Mouse (Mus musculus): ENCODE results near the gene Trim43a. TPM values are rescaled to one million over a fixed set of nuclear protein-coding genes. Genes with fewer than 3 reads are reported as not detected.
"Not testable (repeated sequence)": the region's sequence is repeated elsewhere in the genome, so short reads cannot be mapped to it uniquely, and the experiment has no call there.

The Trim43a gene
- polyA plus RNA-seq, 1 experiment from 2014 or later, result 0.48 TPM

- H3K4me3 ChIP-seq; H3K4me2 ChIP-seq (replicated peaks); H3K9me3 ChIP-seq (replicated peaks); H3K27ac ChIP-seq; ATAC-seq (ENCODE audit: low FRiP score); H3K9ac ChIP-seq; H3K27me3 ChIP-seq; H3K4me1 ChIP-seq: not testable (repeated sequence)
- WGBS, result 93% methylated on average over 2 of the region's 2 CpGs
- H3K36me3 ChIP-seq, result peaks cover 50% of the 10 kb centered on the region
Observed at GRCm38 (mm10) chr9:88561476-88561875, 19.2 kb upstream of the Trim43a start.

DNA sequence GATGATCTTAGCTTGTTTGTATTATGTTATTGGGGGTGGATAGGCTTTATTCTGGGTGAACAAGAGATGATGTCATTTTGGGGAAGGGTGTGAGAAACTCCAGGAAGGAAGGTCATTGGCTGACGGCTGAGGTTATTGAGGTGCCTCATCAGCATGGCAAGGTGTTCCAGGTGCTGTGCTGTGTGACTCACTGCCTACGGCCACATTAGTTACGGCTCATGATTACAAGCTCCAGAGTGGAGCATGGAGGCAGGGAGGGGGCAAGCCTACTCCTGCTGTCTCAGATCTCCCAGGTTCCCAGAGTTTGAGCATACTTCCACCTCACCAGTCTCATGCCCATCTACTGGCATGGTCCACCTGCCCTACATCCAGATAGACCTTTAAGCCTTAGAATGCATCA lies 10.2 kb upstream of the Trim43a start:
- not testable (repeated sequence) for H3K4me3 ChIP-seq; ATAC-seq (ENCODE audit: low FRiP score); H3K4me2 ChIP-seq (replicated peaks); H3K27me3 ChIP-seq; H3K4me1 ChIP-seq; H3K27ac ChIP-seq; H3K9ac ChIP-seq
- WGBS, result 98% methylated on average over 3 of the region's 3 CpGs
- Histone ChIP-seq H3K36me3 (peaks cover 44% of the 10 kb centered on the region), H3K9me3 (replicated peaks) (peaks cover 32% of the 10 kb centered on the region)

GRCm38 (mm10) chr9:88593708-88594107 lies 13.0 kb downstream of the Trim43a start:
- not testable (repeated sequence) for ATAC-seq (ENCODE audit: low FRiP score); H3K9me3 ChIP-seq (replicated peaks); H3K27me3 ChIP-seq; H3K27ac ChIP-seq; H3K9ac ChIP-seq; H3K4me3 ChIP-seq; H3K36me3 ChIP-seq; H3K4me2 ChIP-seq (replicated peaks); H3K4me1 ChIP-seq
- WGBS, result 82% methylated on average over 6 of the region's 6 CpGs

DNA sequence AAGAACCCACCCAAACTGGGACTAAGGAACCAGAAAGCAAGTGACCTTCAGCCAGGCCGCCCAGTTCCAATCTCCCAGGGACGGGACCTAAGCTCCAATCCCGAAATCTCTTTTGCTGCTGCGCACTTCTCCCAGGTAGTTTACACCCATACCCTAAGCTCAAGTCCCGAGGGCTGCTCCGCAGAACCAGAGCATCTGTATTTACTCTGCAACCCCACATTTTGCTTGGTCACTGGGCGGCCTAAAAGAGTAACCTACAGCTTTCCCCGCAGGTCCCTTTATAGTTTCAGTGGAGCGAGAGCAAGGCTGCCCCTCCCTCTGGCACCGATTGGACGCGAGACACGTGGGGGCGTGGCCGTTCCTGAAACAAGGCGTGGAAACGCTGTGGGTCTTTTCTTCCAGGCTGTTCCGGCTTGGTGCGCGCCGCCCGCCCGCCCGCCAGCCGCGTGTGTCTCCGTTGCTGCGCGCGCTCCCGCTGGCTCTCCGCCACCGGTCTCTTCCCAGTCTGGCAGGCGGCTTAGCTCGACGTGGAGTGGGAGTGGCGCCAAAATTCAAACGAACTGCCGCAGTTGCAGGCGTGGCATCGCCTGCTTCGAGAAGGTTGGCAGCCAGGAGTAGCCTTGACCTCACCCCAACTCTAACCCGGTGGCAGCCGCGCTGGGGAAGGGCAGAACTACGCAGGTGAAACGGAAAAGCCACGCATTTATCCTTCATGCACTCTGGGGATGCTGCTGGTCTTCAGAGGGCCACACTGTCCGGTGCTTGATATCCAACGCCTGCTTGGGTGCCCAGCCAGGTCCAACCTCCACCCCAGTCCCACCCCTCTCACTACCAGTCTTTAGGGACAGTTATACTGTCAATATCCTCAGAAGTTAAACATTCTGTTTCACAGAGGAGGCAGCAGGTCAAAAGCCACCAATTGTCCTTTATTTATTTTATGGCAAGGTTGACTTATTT lies 18.8 kb downstream of the Trim43a start:
- not testable (repeated sequence) for H3K27me3 ChIP-seq; H3K4me1 ChIP-seq; H3K27ac ChIP-seq; H3K9me3 ChIP-seq (replicated peaks); H3K36me3 ChIP-seq; H3K9ac ChIP-seq
- Histone ChIP-seq H3K4me2 (replicated peaks) (peak overlapping the region; percentile 55), H3K4me3 (peak overlapping the region; percentile 36)
- peak; percentile 99 for ATAC-seq (ENCODE audit: low FRiP score)
- WGBS, result 1% methylated on average over 48 of the region's 50 CpGs

DNA sequence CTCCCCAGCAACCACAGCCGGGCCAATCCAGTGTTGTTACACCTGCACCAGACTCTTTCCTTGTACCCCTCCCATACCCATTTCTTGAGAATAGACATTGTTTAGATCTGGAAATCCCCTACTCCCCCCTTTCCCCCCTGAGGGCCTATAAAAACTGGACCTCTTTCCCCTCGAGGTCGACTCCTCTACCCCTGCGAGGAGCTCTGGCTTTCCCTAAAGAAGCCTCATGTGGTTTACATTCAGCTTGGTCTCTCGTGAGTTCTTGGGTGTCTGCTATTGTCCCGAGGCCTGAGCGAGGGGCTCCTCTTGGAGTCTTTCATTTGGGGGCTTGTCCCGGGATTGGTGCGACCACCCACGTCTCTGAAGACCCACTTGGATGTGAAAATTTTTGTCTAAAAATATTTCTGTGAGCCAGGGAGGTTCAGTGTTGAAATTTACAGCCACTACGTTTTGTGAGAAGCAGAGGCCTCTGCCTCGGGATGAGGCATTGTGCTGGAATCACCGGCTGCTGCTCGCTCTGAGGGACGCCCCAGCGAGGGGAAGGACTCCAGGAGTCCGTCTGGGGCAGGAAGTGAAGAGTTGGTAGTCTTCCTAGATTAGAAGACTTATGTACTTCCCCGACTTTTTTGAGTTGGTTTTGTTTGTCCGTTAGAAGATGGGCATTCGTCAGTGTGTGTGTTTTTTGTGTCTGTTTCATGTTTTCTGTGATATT lies 45.3 kb downstream of the Trim43a start:
- not testable (repeated sequence) for H3K27ac ChIP-seq; H3K9me3 ChIP-seq (replicated peaks); H3K9ac ChIP-seq; ATAC-seq (ENCODE audit: low FRiP score); H3K4me3 ChIP-seq; H3K27me3 ChIP-seq; H3K4me2 ChIP-seq (replicated peaks); H3K4me1 ChIP-seq; H3K36me3 ChIP-seq
- WGBS, result 69% methylated on average over 16 of the region's 20 CpGs

DNA sequence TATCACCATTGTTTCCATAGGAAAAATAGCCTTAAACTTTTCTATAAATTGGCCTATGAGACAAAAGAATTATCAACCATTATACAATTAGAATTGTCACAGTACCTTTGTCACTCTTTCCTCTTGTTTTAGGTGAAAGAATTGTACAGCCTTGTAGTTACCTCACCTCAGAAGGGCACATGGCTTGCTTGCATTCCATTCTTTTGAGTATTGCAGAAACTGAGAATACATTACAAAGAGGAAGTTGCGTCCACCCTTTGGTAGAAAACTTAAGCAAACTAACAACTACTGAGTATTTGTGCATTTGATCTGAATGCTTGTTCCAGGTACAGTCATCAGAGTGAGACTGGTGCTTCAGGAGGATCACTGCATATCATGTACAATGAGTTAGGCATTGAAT lies 57.4 kb downstream of the Trim43a start:
- not testable (repeated sequence) for H3K27me3 ChIP-seq
- WGBS, result 88% methylated on average over 1 of the region's 1 CpGs

More for the DNA sequence above, 57.4 kb downstream of the Trim43a start:
- not testable (repeated sequence) for H3K4me2 ChIP-seq (replicated peaks); H3K9ac ChIP-seq; ATAC-seq (ENCODE audit: low FRiP score); H3K4me3 ChIP-seq; H3K27ac ChIP-seq; H3K4me1 ChIP-seq; H3K9me3 ChIP-seq (replicated peaks); H3K36me3 ChIP-seq

Other genes with a start within 250 kb of the Trim43a start
- gene Snx14, start 141.9 kb upstream of the Trim43a start, polyA plus RNA-seq (2016; fragmentation: Nextera tagmentation; extraction: Ambion mirVana), result 24.8 and 26.5 TPM in 2 replicates
- 1.0 and 1.5 TPM in 2 replicates for gene Gm20537, start 124.3 kb upstream of the Trim43a start, polyA plus RNA-seq (2016; fragmentation: Nextera tagmentation; extraction: Ambion mirVana)
- 119 and 122 TPM in 2 replicates for gene Syncrip, start 98.3 kb upstream of the Trim43a start, polyA plus RNA-seq (2016; fragmentation: Nextera tagmentation; extraction: Ambion mirVana)
- 15.9 and 16.5 TPM in 2 replicates for gene Zfp949, start 32.9 kb upstream of the Trim43a start, polyA plus RNA-seq (2016; fragmentation: Nextera tagmentation; extraction: Ambion mirVana)
- gene Mthfsl, start 139.4 kb downstream of the Trim43a start, polyA plus RNA-seq (2016; fragmentation: Nextera tagmentation; extraction: Ambion mirVana), result 33.4 and 35.9 TPM in 2 replicates
- not detected in 2 replicates for gene Bcl2a1d, start 151.0 kb downstream of the Trim43a start, polyA plus RNA-seq (2016; fragmentation: Nextera tagmentation; extraction: Ambion mirVana)